Mouse (Mus musculus) testis, adult 2 months (tissue): ENCODE data around the gene Psmc1. TPM values are rescaled to one million over a fixed set of nuclear protein-coding genes. Genes with fewer than 3 reads are reported as not detected.

Experiments
- H3K27ac ChIP-seq: fragments of 200-500 bp; 2 replicates; pipeline ENCODE4 v1.5.1; 2012; ENCODE audit warnings: low read depth, low read length; ENCODE audit not compliant: control insufficient read depth, insufficient read depth
- H3K27me3 ChIP-seq: fragments of 200-500 bp; 2 replicates; pipeline ENCODE4 v1.6.1; 2012; ENCODE audit warnings: mild to moderate bottlenecking, low read length, moderate library complexity; ENCODE audit not compliant: control insufficient read depth, insufficient read depth
- H3K36me3 ChIP-seq: fragments of 200-500 bp; 2 replicates; pipeline ENCODE4 v1.6.1; 2012; ENCODE audit warnings: mild to moderate bottlenecking, low read length; ENCODE audit not compliant: control insufficient read depth, insufficient read depth
- H3K4me1 ChIP-seq: fragments of 200-500 bp; 2 replicates; pipeline ENCODE4 v1.6.1; 2012; ENCODE audit warnings: low read length; ENCODE audit not compliant: control insufficient read depth, insufficient read depth
- H3K4me3 ChIP-seq: fragments of 200-500 bp; 2 replicates; pipeline ENCODE4 v1.5.1; 2012; ENCODE audit warnings: low read depth, mild to moderate bottlenecking, low read length, moderate library complexity, mixed read lengths; ENCODE audit not compliant: control insufficient read depth
- CTCF ChIP-seq: fragments of 200-500 bp; IDR thresholded peaks from 2 replicates; pipeline ENCODE4 v1.5.1; 2012; ENCODE audit warnings: low read depth, mild to moderate bottlenecking, inconsistent platforms, low read length, moderate library complexity; ENCODE audit not compliant: control insufficient read depth, insufficient read depth, insufficient replicate concordance
- POLR2A ChIP-seq: fragments of 200-500 bp; IDR thresholded peaks from 2 replicates; pipeline ENCODE4 v1.6.1; 2012; ENCODE audit warnings: low read depth, mild to moderate bottlenecking, inconsistent platforms, low read length, moderate library complexity; ENCODE audit not compliant: control insufficient read depth
- polyA plus RNA-seq: library from polyadenylated mRNA; depleted of rRNA; stranded (reverse); fragments of >200 nt; gene quantifications from 2 replicates; pipeline ENCODE4 v1.2.3, GENCODE M21; 2012

Gene Psmc1
- polyA plus RNA-seq, 1 experiment: 33.7 TPM

- no peak for TF ChIP-seq POLR2A
- peak; percentile 59; the same call in 1 of the 2 replicates for TF ChIP-seq CTCF
- peaks cover 6% of the 10 kb centered on the region for H3K36me3 ChIP-seq
Observed at GRCm38 (mm10) chr12:100131655-100132054, 21.7 kb downstream of the Psmc1 start.

GRCm38 (mm10) chr12:100134395-100134936, 24.5 kb downstream of the Psmc1 start:
- no peaks in the 10 kb centered on the region for H3K4me1 ChIP-seq
- H3K4me3 ChIP-seq: no peak overlapping the region
- no peak overlapping the region for H3K27ac ChIP-seq
- peaks cover 6% of the 10 kb centered on the region for H3K36me3 ChIP-seq
- TF ChIP-seq POLR2A: no peak
- TF ChIP-seq CTCF: no peak
- no peaks in the 10 kb centered on the region for H3K27me3 ChIP-seq

More at GRCm38 (mm10) chr12:100131655-100132054, 21.7 kb downstream of the Psmc1 start:
- no peak overlapping the region for H3K4me3 ChIP-seq
- no peaks in the 10 kb centered on the region; the same call in 1 of the 2 replicates for H3K4me1 ChIP-seq
- no peak overlapping the region for H3K27ac ChIP-seq
- H3K27me3 ChIP-seq: no peaks in the 10 kb centered on the region

- TF ChIP-seq POLR2A: no peak
- TF ChIP-seq CTCF: no peak
- Histone ChIP-seq H3K4me3 (no peak overlapping the region), H3K36me3 (peaks cover 8% of the 10 kb centered on the region), H3K27ac (no peak overlapping the region), H3K4me1 (no peaks in the 10 kb centered on the region), H3K27me3 (no peaks in the 10 kb centered on the region)
Observed at GRCm38 (mm10) chr12:100135117-100135516, 25.2 kb downstream of the Psmc1 start.

- Histone ChIP-seq H3K27me3 (no peaks in the 10 kb centered on the region), H3K36me3 (peaks cover 4% of the 10 kb centered on the region), H3K27ac (no peak overlapping the region), H3K4me1 (no peaks in the 10 kb centered on the region), H3K4me3 (no peak overlapping the region)
- no peak for TF ChIP-seq POLR2A
- TF ChIP-seq CTCF: no peak
Observed at GRCm38 (mm10) chr12:100142848-100143523, 33.0 kb downstream of the Psmc1 start.

GRCm38 (mm10) chr12:100143737-100144136, 33.8 kb downstream of the Psmc1 start:
- Histone ChIP-seq H3K27me3 (no peaks in the 10 kb centered on the region), H3K27ac (no peak overlapping the region), H3K36me3 (peaks cover 4% of the 10 kb centered on the region), H3K4me1 (no peaks in the 10 kb centered on the region), H3K4me3 (no peak overlapping the region)
- TF ChIP-seq POLR2A: no peak
- TF ChIP-seq CTCF: no peak

- Histone ChIP-seq H3K27ac (no peak overlapping the region), H3K4me1 (no peaks in the 10 kb centered on the region), H3K4me3 (no peak overlapping the region), H3K27me3 (no peaks in the 10 kb centered on the region), H3K36me3 (peaks cover 4% of the 10 kb centered on the region)
- TF ChIP-seq POLR2A (no peak), CTCF (no peak)
Observed at GRCm38 (mm10) chr12:100144269-100144668, 34.3 kb downstream of the Psmc1 start.

GRCm38 (mm10) chr12:100152466-100152865, 42.5 kb downstream of the Psmc1 start:
- TF ChIP-seq CTCF: no peak
- TF ChIP-seq POLR2A: no peak
- Histone ChIP-seq H3K4me1 (no peaks in the 10 kb centered on the region), H3K36me3 (no peaks in the 10 kb centered on the region; the same call in 1 of the 2 replicates), H3K27me3 (no peaks in the 10 kb centered on the region), H3K27ac (no peak overlapping the region), H3K4me3 (no peak overlapping the region)
